Mouse (Mus musculus) lung, embryonic 15.5 days (tissue): ENCODE data around the gene Bex4. TPM values are rescaled to one million over a fixed set of nuclear protein-coding genes. Genes with fewer than 3 reads are reported as not detected.

ENCODE experiments used
- microRNA-seq: library from miRNA; unstranded; fragments of <30 nt; microRNA quantifications from one replicate; pipeline ENCODE4, GENCODE M21; 2016
- polyA plus RNA-seq: library from polyadenylated mRNA; unstranded; fragments of >200 nt; fragmentation: Nextera tagmentation; extraction: Ambion mirVana; gene quantifications from 2 replicates; pipeline ENCODE4 v1.2.1, GENCODE M21; 2015

Gene Bex4
- polyA plus RNA-seq, 1 experiment from 2014 or later = 155 TPM

Small RNAs within 50 kb of the gene (microRNA-seq; reads per million reads assigned to microRNA genes)
- gene Mir6383 = not detected

Other genes starting within 250 kb of the Bex4 start
- 57.4 and 57.8 TPM in 2 replicates for gene Arxes2, start 145.2 kb upstream of the Bex4 start, polyA plus RNA-seq
- gene Arxes1, start 105.6 kb upstream of the Bex4 start, polyA plus RNA-seq = 22.0 and 22.8 TPM in 2 replicates
- 53.0 and 60.7 TPM in 2 replicates for gene Bex2, start 70.8 kb upstream of the Bex4 start, polyA plus RNA-seq
- gene Nxf3, start 53.7 kb upstream of the Bex4 start, polyA plus RNA-seq = 0.05 and 0.14 TPM in 2 replicates
- 193 and 198 TPM in 2 replicates for gene Tceal8, start 33.3 kb downstream of the Bex4 start, polyA plus RNA-seq
- 3.3 and 3.5 TPM in 2 replicates for gene Tceal5, start 64.9 kb downstream of the Bex4 start, polyA plus RNA-seq
- 1.5 and 3.8 TPM in 2 replicates for gene Tceal7, start 75.8 kb downstream of the Bex4 start, polyA plus RNA-seq
- gene Bex1, start 76.5 kb downstream of the Bex4 start, polyA plus RNA-seq = 85.4 and 99.2 TPM in 2 replicates
- 621 and 638 TPM in 2 replicates for gene Tceal9, start 106.1 kb downstream of the Bex4 start, polyA plus RNA-seq
- 432 and 477 TPM in 2 replicates for gene Bex3, start 131.3 kb downstream of the Bex4 start, polyA plus RNA-seq